Mouse (Mus musculus) telencephalon, adult 2 months (tissue): ENCODE data around the gene Epha1.

ENCODE experiments used
- DNase-seq: peaks from one replicate; pipeline ENCODE4 v3.0.0-alpha.2; 2011; ENCODE audit warnings: low read depth, low spot score

Epha1 gene

DNA sequence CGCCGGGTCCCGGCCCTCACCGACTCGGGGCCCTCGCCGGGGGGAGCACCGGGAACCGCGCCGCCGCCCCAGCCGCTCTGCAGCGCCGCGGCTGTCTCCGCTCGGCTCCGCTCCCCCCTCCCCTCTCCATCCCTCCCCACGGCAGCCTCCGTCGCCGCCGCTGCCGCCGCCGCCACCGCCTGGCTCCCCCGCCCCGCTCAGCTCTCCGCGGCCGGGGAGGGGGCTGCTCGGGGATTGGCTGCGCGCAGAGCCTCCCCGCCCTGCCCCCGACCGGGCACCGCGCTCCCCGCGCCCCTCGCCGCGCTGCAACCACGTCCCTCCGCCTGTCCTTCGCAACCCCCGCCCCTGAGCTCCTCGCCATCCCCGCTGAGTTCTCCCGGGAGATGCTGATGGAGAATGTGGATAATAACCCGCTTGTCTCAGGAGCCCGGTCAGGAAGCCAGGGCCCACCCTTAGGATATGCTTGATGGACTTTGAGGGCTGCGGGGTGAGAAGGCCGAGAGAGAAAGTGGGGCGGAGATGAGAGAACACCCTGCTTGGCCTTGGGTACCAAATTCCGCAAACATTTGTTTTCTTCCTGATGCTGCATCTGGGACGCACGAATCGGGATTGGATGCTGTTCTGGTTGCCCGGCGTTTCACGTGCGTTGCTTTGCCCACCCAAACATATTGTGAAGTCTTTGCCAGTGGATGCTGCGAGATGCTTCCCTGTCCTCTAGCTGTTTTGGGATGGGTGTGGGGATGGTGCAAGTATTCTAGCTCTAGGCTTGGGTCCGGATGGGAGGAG lies 48.4 kb downstream of the Epha1 start, which contains the start of gene Fam131b:
Fam131b (minus strand) TSS at position 162 of the 786 bp plus-strand sequence.
- no peak for DNase-seq

DNA sequence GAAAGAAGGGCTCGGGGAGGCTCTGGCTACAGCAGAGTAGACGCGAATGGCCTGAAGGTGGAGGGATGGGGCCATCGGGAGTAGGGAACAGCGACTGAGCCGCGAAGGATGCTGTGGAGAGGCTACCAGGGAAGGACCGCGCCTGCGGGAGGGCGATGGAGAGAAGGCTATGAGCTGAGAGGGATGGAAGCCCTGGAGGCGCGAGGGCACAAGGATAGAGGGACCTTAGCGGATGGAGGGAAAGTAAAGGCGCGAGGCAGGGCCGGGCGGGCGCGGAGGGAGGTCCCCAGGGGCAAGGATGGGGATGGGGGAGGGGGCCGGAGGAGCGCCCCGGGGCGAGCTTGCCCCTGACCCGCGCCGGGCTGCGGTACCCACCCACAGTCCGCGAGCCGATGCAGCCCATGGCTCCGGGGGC lies 49.0 kb downstream of the Epha1 start:
- DNase-seq = no peak

DNA sequence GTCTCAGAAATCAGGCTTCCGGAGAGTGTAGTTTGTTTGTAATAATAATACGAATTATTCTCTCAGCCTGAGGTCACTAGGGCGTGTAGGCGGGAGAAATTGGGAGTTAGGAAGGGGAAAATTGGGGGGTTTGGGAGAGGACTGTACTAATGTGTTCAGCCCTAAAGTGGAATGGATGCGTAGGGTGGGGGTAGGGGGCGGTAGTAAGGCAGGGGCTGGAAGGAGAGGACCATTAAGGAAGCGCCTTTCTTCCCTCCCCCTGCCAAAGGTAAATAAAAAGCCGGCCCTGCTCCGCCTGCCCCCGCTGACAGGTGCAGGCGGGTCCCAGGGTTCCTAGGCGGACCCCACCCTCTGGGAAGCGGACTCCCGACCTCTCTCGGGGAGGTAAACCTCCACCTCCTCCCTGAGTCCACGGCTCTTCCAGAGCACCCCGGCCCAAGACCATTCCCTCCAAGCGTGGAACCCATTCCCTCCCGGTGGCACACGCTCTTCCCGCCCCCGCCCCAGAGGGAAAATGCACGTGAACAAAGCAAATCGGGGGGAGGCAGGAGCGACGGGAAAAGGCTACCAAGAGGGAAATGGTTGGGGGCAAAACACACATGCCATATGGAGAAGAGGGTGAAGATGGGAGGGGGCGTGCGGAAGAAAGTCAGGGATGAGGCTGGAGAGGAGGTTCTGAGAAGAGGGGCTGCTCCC lies 49.5 kb downstream of the Epha1 start:
- no peak for DNase-seq

DNA sequence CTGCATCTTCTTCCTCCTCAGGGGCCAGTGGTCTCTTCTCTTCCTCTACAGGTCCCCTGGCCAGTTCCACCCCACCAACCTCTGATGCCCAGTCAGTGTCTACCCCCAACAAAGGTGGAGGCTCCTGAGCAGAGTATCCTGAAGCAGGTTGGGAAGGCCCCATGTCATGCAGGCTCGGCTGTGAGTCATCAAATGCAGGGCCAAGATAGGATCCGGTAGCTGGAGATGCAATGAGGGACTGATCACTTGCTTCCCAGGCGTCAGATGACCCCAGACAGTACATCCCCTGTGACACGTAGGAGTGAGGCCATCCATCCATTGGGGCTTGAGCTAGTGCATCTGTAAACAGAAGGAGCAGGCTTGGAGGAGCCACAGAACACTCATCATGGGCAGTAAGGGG lies 54.8 kb downstream of the Epha1 start:
- no peak for DNase-seq

DNA sequence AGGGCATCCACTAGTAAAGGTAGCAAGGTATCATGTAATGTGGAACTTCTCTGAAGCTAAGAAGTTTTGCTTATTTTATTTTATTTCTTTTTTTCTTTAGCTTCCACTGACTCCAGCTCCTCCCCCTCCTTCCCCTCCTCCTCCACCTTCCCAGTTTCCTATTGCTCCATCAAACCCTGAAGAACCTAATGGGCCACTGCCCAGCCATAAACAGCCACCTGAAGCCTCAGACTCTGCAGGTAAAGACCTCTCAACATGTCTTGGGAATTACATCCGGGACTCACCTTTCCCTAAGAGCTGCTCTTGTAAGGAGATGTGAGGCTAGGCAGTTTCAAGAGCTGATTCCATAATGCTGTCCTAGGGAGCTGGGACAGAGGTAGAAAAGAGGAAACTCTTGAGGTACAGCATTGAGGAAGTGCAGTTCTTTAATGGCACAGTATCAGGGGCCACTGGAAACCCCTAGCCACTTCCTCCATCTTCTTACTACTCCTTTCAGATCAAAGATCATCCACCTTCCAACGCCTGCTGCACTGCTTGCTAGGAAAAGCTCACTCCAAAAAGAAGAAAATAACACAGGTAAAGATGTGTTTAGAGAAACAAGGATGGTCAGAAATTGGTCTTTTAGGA lies 62.5 kb downstream of the Epha1 start:
- DNase-seq = no peak

DNA sequence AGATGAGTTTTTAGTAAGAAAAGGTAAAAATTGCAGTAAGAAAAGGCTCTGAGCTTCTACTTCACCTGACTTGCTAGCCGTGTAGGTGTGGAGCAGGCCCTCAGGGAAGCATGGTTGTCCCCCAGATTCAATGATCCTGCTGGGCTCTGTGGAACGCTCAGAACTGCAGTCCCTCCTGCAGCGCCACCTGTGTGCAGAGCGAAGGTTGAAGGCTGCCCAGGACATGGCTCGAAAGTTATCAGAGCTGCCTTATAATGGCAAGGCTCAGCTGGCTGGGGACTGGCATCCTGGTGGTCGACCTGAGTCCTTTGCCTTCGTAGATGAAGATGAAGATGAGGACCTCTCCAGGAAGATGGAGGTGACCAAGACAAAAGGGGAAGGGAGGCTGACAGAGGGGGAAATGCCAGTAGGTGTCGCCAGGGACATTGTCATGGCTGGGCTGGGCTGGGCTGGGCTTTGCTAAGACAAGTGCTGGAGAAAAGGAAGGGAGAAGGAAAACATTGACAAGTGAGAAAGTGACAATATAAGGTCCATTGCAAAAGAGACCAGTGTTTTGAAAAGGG lies 63.2 kb downstream of the Epha1 start:
- DNase-seq = no peak
